Mouse (Mus musculus): ENCODE measurements around the gene Psmd14. TPM values are rescaled to one million over a fixed set of nuclear protein-coding genes. Genes with fewer than 3 reads are reported as not detected.
A peak's percentile ranks its signal among the peaks of the same experiment; 100 is the strongest.

Gene Psmd14
- polyA plus RNA-seq, 1 experiment from 2014 or later: 197 TPM

GRCm38 (mm10) chr2:61760044-61760443 lies 48.5 kb downstream of the Psmd14 start:
- Histone ChIP-seq H3K27ac (no peak overlapping the region), H3K27me3 (no peaks in the 10 kb centered on the region), H3K4me3 (replicated peaks) (no peak overlapping the region), H3K36me3 (peaks cover 6% of the 10 kb centered on the region; the same call in 1 of the 2 replicates), H3K4me2 (no peak overlapping the region), H3K9me3 (no peaks in the 10 kb centered on the region), H3K9ac (replicated peaks) (no peak overlapping the region), H3K4me1 (replicated peaks) (peaks cover 9% of the 10 kb centered on the region)
- no peak for ATAC-seq (ENCODE audit: insufficient number of reproducible peaks, insufficient read depth, low FRiP score, low TSS enrichment, low read depth)
- 98% methylated on average over 3 of the region's 3 CpGs for WGBS

GRCm38 (mm10) chr2:61764470-61765105 lies 53.1 kb downstream of the Psmd14 start:
- peaks cover 6% of the 10 kb centered on the region for H3K36me3 ChIP-seq
- no peak overlapping the region for H3K4me3 ChIP-seq (replicated peaks)
- 53% methylated on average over 6 of the region's 6 CpGs for WGBS
- H3K9ac ChIP-seq (replicated peaks): no peak overlapping the region
- H3K9me3 ChIP-seq: no peaks in the 10 kb centered on the region
- ATAC-seq (ENCODE audit: insufficient number of reproducible peaks, insufficient read depth, low FRiP score, low TSS enrichment, low read depth): no peak
- no peak overlapping the region for H3K27ac ChIP-seq
- peaks cover 12% of the 10 kb centered on the region for H3K4me1 ChIP-seq (replicated peaks)
- H3K27me3 ChIP-seq: no peaks in the 10 kb centered on the region
- H3K4me2 ChIP-seq: no peak overlapping the region

- Histone ChIP-seq H3K4me2 (no peak overlapping the region), H3K27me3 (no peaks in the 10 kb centered on the region), H3K4me3 (replicated peaks) (no peak overlapping the region), H3K9ac (replicated peaks) (no peak overlapping the region), H3K9me3 (no peaks in the 10 kb centered on the region), H3K27ac (no peak overlapping the region), H3K36me3 (peaks cover 6% of the 10 kb centered on the region), H3K4me1 (replicated peaks) (peaks cover 12% of the 10 kb centered on the region)
- ATAC-seq (ENCODE audit: insufficient number of reproducible peaks, insufficient read depth, low FRiP score, low TSS enrichment, low read depth): no peak
- 66% methylated on average over 4 of the region's 4 CpGs for WGBS
These were observed 54.0 kb downstream of the Psmd14 start for GRCm38 (mm10) chr2:61765526-61765925.

- H3K4me3 ChIP-seq (replicated peaks): no peak overlapping the region
- no peak overlapping the region for H3K9ac ChIP-seq (replicated peaks)
- no peaks in the 10 kb centered on the region for H3K4me1 ChIP-seq (replicated peaks)
- H3K9me3 ChIP-seq: no peaks in the 10 kb centered on the region
- H3K36me3 ChIP-seq: peaks cover 13% of the 10 kb centered on the region
- H3K4me2 ChIP-seq: no peak overlapping the region
- H3K27ac ChIP-seq: no peak overlapping the region
- no peak for ATAC-seq (ENCODE audit: insufficient number of reproducible peaks, insufficient read depth, low FRiP score, low TSS enrichment, low read depth)
- no peaks in the 10 kb centered on the region for H3K27me3 ChIP-seq
These were observed 69.3 kb downstream of the Psmd14 start for GRCm38 (mm10) chr2:61780794-61781193.

- Histone ChIP-seq H3K27ac (no peak overlapping the region), H3K36me3 (no peaks in the 10 kb centered on the region), H3K9me3 (no peaks in the 10 kb centered on the region), H3K4me3 (replicated peaks) (no peak overlapping the region), H3K9ac (replicated peaks) (no peak overlapping the region), H3K4me2 (no peak overlapping the region), H3K27me3 (no peaks in the 10 kb centered on the region), H3K4me1 (replicated peaks) (no peaks in the 10 kb centered on the region)
- no peak for ATAC-seq (ENCODE audit: insufficient number of reproducible peaks, insufficient read depth, low FRiP score, low TSS enrichment, low read depth)
- 83% methylated on average over 5 of the region's 5 CpGs for WGBS
These were observed 83.5 kb downstream of the Psmd14 start for GRCm38 (mm10) chr2:61794960-61795359.

GRCm38 (mm10) chr2:61798048-61798447 lies 86.6 kb downstream of the Psmd14 start:
- Histone ChIP-seq H3K9ac (replicated peaks) (no peak overlapping the region), H3K4me3 (replicated peaks) (no peak overlapping the region), H3K27ac (no peak overlapping the region), H3K27me3 (peaks cover 15% of the 10 kb centered on the region), H3K4me2 (no peak overlapping the region), H3K9me3 (no peaks in the 10 kb centered on the region), H3K36me3 (no peaks in the 10 kb centered on the region), H3K4me1 (replicated peaks) (peaks cover 7% of the 10 kb centered on the region)
- ATAC-seq (ENCODE audit: insufficient number of reproducible peaks, insufficient read depth, low FRiP score, low TSS enrichment, low read depth): no peak
- WGBS: 90% methylated on average over 1 of the region's 1 CpGs

- 0 out of 2 replicates have a peak, but pooled peaks have one; percentile 49 for ATAC-seq (ENCODE audit: insufficient number of reproducible peaks, insufficient read depth, low FRiP score, low TSS enrichment, low read depth)
- 1% methylated on average over 11 of the region's 11 CpGs for WGBS
- Histone ChIP-seq H3K4me1 (replicated peaks) (peaks cover 35% of the 10 kb centered on the region), H3K4me2 (peak within 1 kb of the TSS; percentile 32), H3K27me3 (peaks cover 59% of the 10 kb centered on the region), H3K27ac (no peak within 1 kb of the TSS), H3K4me3 (replicated peaks) (0 out of 2 replicates have a peak within 1 kb of the TSS, but pooled peaks have one; percentile 1), H3K9ac (replicated peaks) (no peak within 1 kb of the TSS), H3K9me3 (no peaks in the 10 kb centered on the region), H3K36me3 (no peaks in the 10 kb centered on the region)
These were observed 91.3 kb downstream of the Psmd14 start, which contains the start of gene Tbr1 for GRCm38 (mm10) chr2:61802656-61803251. Tbr1 (plus strand) TSS chr2:61802930.

GRCm38 (mm10) chr2:61803443-61804367 lies 92.2 kb downstream of the Psmd14 start:
- no peak for ATAC-seq (ENCODE audit: insufficient number of reproducible peaks, insufficient read depth, low FRiP score, low TSS enrichment, low read depth)
- peaks cover 35% of the 10 kb centered on the region for H3K4me1 ChIP-seq (replicated peaks)
- no peak overlapping the region for H3K9ac ChIP-seq (replicated peaks)
- peaks cover 62% of the 10 kb centered on the region for H3K27me3 ChIP-seq
- H3K36me3 ChIP-seq: no peaks in the 10 kb centered on the region
- WGBS: 1% methylated on average over 29 of the region's 29 CpGs
- H3K4me2 ChIP-seq: peak overlapping the region; percentile 32
- H3K27ac ChIP-seq: no peak overlapping the region
- 0 out of 2 replicates have a peak overlapping the region, but pooled peaks have one; percentile 1 for H3K4me3 ChIP-seq (replicated peaks)
- no peaks in the 10 kb centered on the region for H3K9me3 ChIP-seq

- Histone ChIP-seq H3K4me1 (replicated peaks) (peaks cover 35% of the 10 kb centered on the region), H3K27ac (no peak overlapping the region), H3K27me3 (peaks cover 69% of the 10 kb centered on the region), H3K9ac (replicated peaks) (no peak overlapping the region), H3K4me3 (replicated peaks) (no peak overlapping the region), H3K36me3 (no peaks in the 10 kb centered on the region), H3K9me3 (no peaks in the 10 kb centered on the region), H3K4me2 (no peak overlapping the region)
- WGBS: under 1% methylated on average over 10 of the region's 10 CpGs
- ATAC-seq (ENCODE audit: insufficient number of reproducible peaks, insufficient read depth, low FRiP score, low TSS enrichment, low read depth): no peak
These were observed 92.9 kb downstream of the Psmd14 start for GRCm38 (mm10) chr2:61804382-61804840.

- H3K9ac ChIP-seq (replicated peaks): no peak overlapping the region
- H3K9me3 ChIP-seq: no peaks in the 10 kb centered on the region
- peak; percentile 67; the same call in 1 of the 2 replicates for ATAC-seq (ENCODE audit: insufficient number of reproducible peaks, insufficient read depth, low FRiP score, low TSS enrichment, low read depth)
- peak overlapping the region; percentile 39 for H3K4me2 ChIP-seq
- no peak overlapping the region for H3K27ac ChIP-seq
- WGBS: 1% methylated on average over 39 of the region's 39 CpGs
- H3K36me3 ChIP-seq: no peaks in the 10 kb centered on the region
- H3K4me1 ChIP-seq (replicated peaks): peaks cover 35% of the 10 kb centered on the region
- H3K27me3 ChIP-seq: peaks cover 73% of the 10 kb centered on the region
- H3K4me3 ChIP-seq (replicated peaks): peak overlapping the region; percentile 23
These were observed 93.5 kb downstream of the Psmd14 start for GRCm38 (mm10) chr2:61804841-61805540.
